Mouse (Mus musculus) cerebellum, adult 11-12 months (tissue): ENCODE measurements at regions not wholly inside any gene's neighbourhood (a gene's known extent, or its start where the extent isn't known, plus 50 kb on each side); places are given as distances from the start of the nearest gene placed in this dataset.

Source experiments
- DNase-seq: peaks from one replicate; pipeline ENCODE4 v3.0.0; 2022

- DNase-seq: no peak
These were observed 101.4 kb upstream of the Bcl6 start for GRCm38 (mm10) chr16:24089840-24090762.

- no peak for DNase-seq
These were observed 95.3 kb upstream of the Bcl6 start for GRCm38 (mm10) chr16:24083966-24084365.

GRCm38 (mm10) chr16:24080471-24080870 lies 91.8 kb upstream of the Bcl6 start:
- no peak for DNase-seq

GRCm38 (mm10) chr16:24078622-24079021 lies 90.0 kb upstream of the Bcl6 start:
- no peak for DNase-seq

GRCm38 (mm10) chr16:24077428-24077827 lies 88.8 kb upstream of the Bcl6 start:
- no peak for DNase-seq

- DNase-seq: no peak
These were observed 88.1 kb upstream of the Bcl6 start for GRCm38 (mm10) chr16:24076799-24077136.

GRCm38 (mm10) chr16:24076109-24076798 lies 87.6 kb upstream of the Bcl6 start:
- no peak for DNase-seq

GRCm38 (mm10) chr16:24073613-24074244 lies 85.1 kb upstream of the Bcl6 start:
- no peak for DNase-seq

GRCm38 (mm10) chr16:24073065-24073464 lies 84.4 kb upstream of the Bcl6 start:
- no peak for DNase-seq

- DNase-seq: no peak
These were observed 80.8 kb upstream of the Bcl6 start for GRCm38 (mm10) chr16:24069411-24069810.

GRCm38 (mm10) chr16:24068250-24068813 lies 79.7 kb upstream of the Bcl6 start:
- no peak for DNase-seq

- no peak for DNase-seq
These were observed 73.7 kb upstream of the Bcl6 start for GRCm38 (mm10) chr16:24062314-24062713.

GRCm38 (mm10) chr16:24061496-24061895 lies 72.8 kb upstream of the Bcl6 start:
- DNase-seq: no peak

GRCm38 (mm10) chr16:24059090-24059600 lies 70.5 kb upstream of the Bcl6 start:
- no peak for DNase-seq

GRCm38 (mm10) chr16:24056885-24057531 lies 68.4 kb upstream of the Bcl6 start:
- DNase-seq: no peak

GRCm38 (mm10) chr16:24056123-24056884 lies 67.7 kb upstream of the Bcl6 start:
- DNase-seq: no peak

- no peak for DNase-seq
These were observed 65.6 kb upstream of the Bcl6 start for GRCm38 (mm10) chr16:24054293-24054692.

GRCm38 (mm10) chr16:24053403-24053802 lies 64.8 kb upstream of the Bcl6 start:
- no peak for DNase-seq

- peak; percentile 55 for DNase-seq
These were observed 62.4 kb upstream of the Bcl6 start for GRCm38 (mm10) chr16:24050856-24051640.

GRCm38 (mm10) chr16:24043779-24044178 lies 55.1 kb upstream of the Bcl6 start:
- no peak for DNase-seq

GRCm38 (mm10) chr16:24042977-24043376 lies 54.3 kb upstream of the Bcl6 start:
- DNase-seq: peak; percentile 82
